Mouse (Mus musculus) liver, adult 2 months (tissue): Measurements from ENCODE around the gene Sept9.

ENCODE experiments used
- CTCF ChIP-seq: fragments of 200-500 bp; IDR thresholded peaks from 2 replicates; pipeline ENCODE4 v1.5.1; 2011; ENCODE audit warnings: low read depth, low read length, control low read depth
- POLR2A ChIP-seq: fragments of 200-500 bp; IDR thresholded peaks from 2 replicates; pipeline ENCODE4 v1.6.1; 2011; ENCODE audit warnings: low read length, control low read depth; ENCODE audit not compliant: insufficient read depth; ENCODE audit errors: extremely low read depth

- TF ChIP-seq CTCF (no peak), POLR2A (no peak)
These were observed 36.4 kb upstream of the Sept9 start for GRCm38 (mm10) chr11:117163098-117163497.
